Comparison of ENCODE assay signal across 10 mouse cellular contexts in genomic region chr7:79308455-79309030, GRCm38 (mm10). TPM values are rescaled to one million over a fixed set of nuclear protein-coding genes. Genes with fewer than 3 reads are reported as not detected.
DNase-seq lines count a peak whose midpoint lies in the region; ATAC-seq and TF ChIP-seq lines count a peak whose summit lies in the region.
"Had no signal": no experiment of that assay in that cellular context is flagged by ENCODE, and none has a peak within 500 bp of the region (broad histone marks: within the 10 kb centered on the region; RNA-seq: fewer than 3 reads in every experiment).

No protein-coding gene starts in this region.

- WGBS in forebrain, embryonic 12.5 days: 77% methylated on average over 8 of the region's 8 CpGs
- 79% methylated on average over 8 of the region's 8 CpGs for WGBS in forebrain, embryonic 11.5 days
- WGBS in liver, embryonic 12.5 days (ENCODE audit: insufficient replicate concordance): 68% methylated on average over 8 of the region's 8 CpGs
- 72% methylated on average over 8 of the region's 8 CpGs for WGBS in liver, embryonic 11.5 days
- WGBS in hindbrain, postnatal 0 days: 71% methylated on average over 8 of the region's 8 CpGs
- WGBS in neural tube, embryonic 14.5 days: 71% methylated on average over 8 of the region's 8 CpGs

- H3K4me3 ChIP-seq in forebrain, embryonic 12.5 days (replicated peaks): no peak overlapping the region
- H3K4me3 ChIP-seq in forebrain, embryonic 11.5 days (ENCODE audit: low read depth, low read length): no peak overlapping the region
- H3K4me3 ChIP-seq in liver, embryonic 12.5 days: no peak overlapping the region
- no peak overlapping the region for H3K4me3 ChIP-seq in liver, embryonic 11.5 days (ENCODE audit: low read depth, low read length)
- no peak overlapping the region for H3K4me3 ChIP-seq in hindbrain, postnatal 0 days (ENCODE audit: low read length)
- no peak overlapping the region for H3K4me3 ChIP-seq in neural tube, embryonic 14.5 days (ENCODE audit: low read depth, low read length)
- H3K4me3 ChIP-seq: embryonic facial prominence, embryonic 12.5 days had no signal

- 0 out of 2 replicates have a peak overlapping the region, but pooled peaks have one; percentile 26 for H3K27ac ChIP-seq in forebrain, embryonic 12.5 days
- H3K27ac ChIP-seq in forebrain, embryonic 11.5 days (ENCODE audit: low read depth, low read length): no peak overlapping the region
- H3K27ac ChIP-seq in liver, embryonic 12.5 days: 0 out of 2 replicates have a peak overlapping the region, but pooled peaks have one; percentile 63
- no peak overlapping the region for H3K27ac ChIP-seq in liver, embryonic 11.5 days (ENCODE audit: low read depth, low read length)
- H3K27ac ChIP-seq in hindbrain, postnatal 0 days: peak overlapping the region; percentile 59
- H3K27ac ChIP-seq in neural tube, embryonic 14.5 days (ENCODE audit: low read depth, low read length): 0 out of 2 replicates have a peak overlapping the region, but pooled peaks have one; percentile 44
- H3K27ac ChIP-seq: embryonic facial prominence, embryonic 12.5 days had no signal

- no peak overlapping the region for H3K4me2 ChIP-seq in forebrain, embryonic 12.5 days
- no peak overlapping the region for H3K4me2 ChIP-seq in forebrain, embryonic 11.5 days (ENCODE audit: low read depth, low read length, severe bottlenecking)
- H3K4me2 ChIP-seq in liver, embryonic 12.5 days: no peak overlapping the region
- no peak overlapping the region for H3K4me2 ChIP-seq in liver, embryonic 11.5 days
- no peak overlapping the region for H3K4me2 ChIP-seq in hindbrain, postnatal 0 days (ENCODE audit: low read depth, low read length)
- no peak overlapping the region for H3K4me2 ChIP-seq in neural tube, embryonic 14.5 days (ENCODE audit: low read depth, low read length)
- H3K4me2 ChIP-seq: embryonic facial prominence, embryonic 12.5 days had no signal

- no peak for DNase-seq in forebrain, embryonic 11.5 days (ENCODE audit: low spot score)
- DNase-seq in liver, embryonic 11.5 days (ENCODE audit: low spot score): no peak
- DNase-seq in hindbrain, postnatal 0 days (ENCODE audit: low spot score): no peak
- DNase-seq in layer of hippocampus, postnatal 36 days: no peak
- no peak for DNase-seq in heart, postnatal 10 days
- DNase-seq: layer of hippocampus, adult 9-11 months had no signal

- TF ChIP-seq CTCF in hindbrain, postnatal 0 days (IDR thresholded peaks at IDR 0.05; ENCODE audit: low read depth): no peak

- no peaks in the 10 kb centered on the region for H3K27me3 ChIP-seq in forebrain, embryonic 12.5 days
- H3K27me3 ChIP-seq in forebrain, embryonic 11.5 days (ENCODE audit: control insufficient read depth, insufficient read depth, low read length): no peaks in the 10 kb centered on the region
- H3K27me3 ChIP-seq in liver, embryonic 12.5 days (replicated peaks): no peaks in the 10 kb centered on the region
- no peaks in the 10 kb centered on the region for H3K27me3 ChIP-seq in liver, embryonic 11.5 days (replicated peaks; ENCODE audit: control insufficient read depth, insufficient read depth, low read length)
- no peaks in the 10 kb centered on the region for H3K27me3 ChIP-seq in hindbrain, postnatal 0 days (ENCODE audit: insufficient read depth, low read length)
- H3K27me3 ChIP-seq in neural tube, embryonic 14.5 days (ENCODE audit: control insufficient read depth, insufficient read depth, low read length): no peaks in the 10 kb centered on the region
- H3K27me3 ChIP-seq: embryonic facial prominence, embryonic 12.5 days had no signal

- no peaks in the 10 kb centered on the region for H3K36me3 ChIP-seq in forebrain, embryonic 12.5 days (replicated peaks)
- H3K36me3 ChIP-seq in forebrain, embryonic 11.5 days (ENCODE audit: control insufficient read depth, insufficient read depth, low read length): no peaks in the 10 kb centered on the region
- peaks cover 20% of the 10 kb centered on the region for H3K36me3 ChIP-seq in liver, embryonic 12.5 days
- no peaks in the 10 kb centered on the region for H3K36me3 ChIP-seq in liver, embryonic 11.5 days (ENCODE audit: control insufficient read depth, insufficient read depth, low read length)
- no peaks in the 10 kb centered on the region for H3K36me3 ChIP-seq in hindbrain, postnatal 0 days (ENCODE audit: insufficient read depth, low read length)
- H3K36me3 ChIP-seq in neural tube, embryonic 14.5 days (ENCODE audit: control insufficient read depth, insufficient read depth, low read length): no peaks in the 10 kb centered on the region
- H3K36me3 ChIP-seq: embryonic facial prominence, embryonic 12.5 days had no signal

- no peak overlapping the region for H3K9ac ChIP-seq in forebrain, embryonic 12.5 days
- no peak overlapping the region for H3K9ac ChIP-seq in forebrain, embryonic 11.5 days (ENCODE audit: low read length)
- no peak overlapping the region for H3K9ac ChIP-seq in liver, embryonic 12.5 days
- H3K9ac ChIP-seq in liver, embryonic 11.5 days (ENCODE audit: low read depth, low read length): no peak overlapping the region
- no peak overlapping the region for H3K9ac ChIP-seq in hindbrain, postnatal 0 days (replicated peaks; ENCODE audit: low read length)
- no peak overlapping the region for H3K9ac ChIP-seq in neural tube, embryonic 14.5 days (replicated peaks; ENCODE audit: low read depth, low read length)

- H3K4me1 ChIP-seq in forebrain, embryonic 12.5 days: peaks cover 44% of the 10 kb centered on the region
- peaks cover 18% of the 10 kb centered on the region for H3K4me1 ChIP-seq in forebrain, embryonic 11.5 days (replicated peaks; ENCODE audit: control insufficient read depth, insufficient read depth, low read length)
- H3K4me1 ChIP-seq in liver, embryonic 12.5 days: peaks cover 83% of the 10 kb centered on the region
- H3K4me1 ChIP-seq in liver, embryonic 11.5 days (replicated peaks; ENCODE audit: control insufficient read depth, insufficient read depth, low read length): peaks cover 48% of the 10 kb centered on the region
- peaks cover 29% of the 10 kb centered on the region for H3K4me1 ChIP-seq in hindbrain, postnatal 0 days (ENCODE audit: insufficient read depth, low read length)
- H3K4me1 ChIP-seq in neural tube, embryonic 14.5 days (ENCODE audit: control insufficient read depth, insufficient read depth, low read length): peaks cover 35% of the 10 kb centered on the region

- intact Hi-C loops in heart, postnatal 10 days (cut with DNase I): loop anchor here (2.0 kb wide), 1 partner anchor 34 kb away; no protein-coding TSS in a partner anchor

- no peaks in the 10 kb centered on the region for H3K9me3 ChIP-seq in forebrain, embryonic 12.5 days
- no peaks in the 10 kb centered on the region for H3K9me3 ChIP-seq in forebrain, embryonic 11.5 days (ENCODE audit: control insufficient read depth, low read length)
- no peaks in the 10 kb centered on the region for H3K9me3 ChIP-seq in liver, embryonic 12.5 days (replicated peaks)
- H3K9me3 ChIP-seq in liver, embryonic 11.5 days (ENCODE audit: control insufficient read depth, low read length): no peaks in the 10 kb centered on the region
- H3K9me3 ChIP-seq in hindbrain, postnatal 0 days (ENCODE audit: low read length): no peaks in the 10 kb centered on the region
- H3K9me3 ChIP-seq in neural tube, embryonic 14.5 days (ENCODE audit: control insufficient read depth, low read length): no peaks in the 10 kb centered on the region
- H3K9me3 ChIP-seq: embryonic facial prominence, embryonic 12.5 days had no signal

- ATAC-seq in forebrain, embryonic 12.5 days (ENCODE audit: low FRiP score): no peak
- no peak for ATAC-seq in forebrain, embryonic 11.5 days (replicated peaks; ENCODE audit: low FRiP score)
- ATAC-seq in liver, embryonic 12.5 days: no peak
- no peak for ATAC-seq in liver, embryonic 11.5 days (replicated peaks; ENCODE audit: low FRiP score)
- ATAC-seq in hindbrain, postnatal 0 days: no peak
- ATAC-seq in neural tube, embryonic 14.5 days (ENCODE audit: low read depth): no peak

RNA-seq across cellular contexts. Expression of gene Abhd2, which starts 35.5 kb away (rescaled TPM):
- polyA plus RNA-seq in forebrain, embryonic 12.5 days (2016; fragmentation: Nextera tagmentation; extraction: Ambion mirVana): 12.1 and 15.3 TPM in 2 replicates
- 13.2 and 14.1 TPM in 2 replicates for polyA plus RNA-seq in forebrain, embryonic 11.5 days (2014; fragmentation: Nextera tagmentation; extraction: Ambion mirVana)
- polyA plus RNA-seq in liver, embryonic 12.5 days (2016; fragmentation: Nextera tagmentation; extraction: Ambion mirVana): 9.6 and 10.5 TPM in 2 replicates
- polyA plus RNA-seq in liver, embryonic 11.5 days (2014; fragmentation: Nextera tagmentation; extraction: Ambion mirVana): 11.5 and 13.4 TPM in 2 replicates
- 92.3 and 100 TPM in 2 replicates for total RNA-seq in hindbrain, postnatal 0 days (2014; rRNA removed)
- 23.7 and 23.9 TPM in 2 replicates for polyA plus RNA-seq in hindbrain, postnatal 0 days (2015; fragmentation: Nextera tagmentation; extraction: Ambion mirVana)
- polyA plus RNA-seq in neural tube, embryonic 14.5 days (2014; fragmentation: Nextera tagmentation; extraction: Ambion mirVana): 20.3 and 22.8 TPM in 2 replicates
- 10 to 100 TPM; 67.6 to 67.7 TPM for total RNA-seq in layer of hippocampus, postnatal 36 days (2021)
- total RNA-seq in heart, postnatal 10 days (2021): 10 to 100 TPM; 40.0 to 45.2 TPM

Comparison
In these comparisons a context has a peak if more than half of its experiments do, and no peak if none do; other contexts are left out.
1. H3K27ac ChIP-seq: peak in forebrain, embryonic 12.5 days (single experiment), liver, embryonic 12.5 days (single experiment), hindbrain, postnatal 0 days (single experiment) and neural tube, embryonic 14.5 days (single experiment); none in forebrain, embryonic 11.5 days (single experiment) and liver, embryonic 11.5 days (single experiment).